Mouse (Mus musculus): Measurements from ENCODE around the gene Clip1. TPM values are rescaled to one million over a fixed set of nuclear protein-coding genes. Genes with fewer than 3 reads are reported as not detected.
"Not testable (repeated sequence)": the region's sequence is repeated elsewhere in the genome, so short reads cannot be mapped to it uniquely, and the experiment has no call there.

The Clip1 gene
- 45.4 and 46.6 TPM in 2 replicates for polyA plus RNA-seq (2015; fragmentation: Nextera tagmentation; extraction: Ambion mirVana)

- H3K4me3 ChIP-seq: peak within 1 kb of the TSS; percentile 93
- peak within 1 kb of the TSS; percentile 79 for H3K4me2 ChIP-seq
- H3K27ac ChIP-seq: peak within 1 kb of the TSS; percentile 90
- no peaks in the 10 kb centered on the region for H3K9me3 ChIP-seq
- peaks cover 28% of the 10 kb centered on the region for H3K4me1 ChIP-seq
- under 1% methylated on average over 53 of the region's 64 CpGs for WGBS
- no peaks in the 10 kb centered on the region for H3K36me3 ChIP-seq
- 0 out of 2 replicates have a peak, but pooled peaks have one; percentile 20 for ATAC-seq (ENCODE audit: insufficient number of reproducible peaks, low FRiP score, low TSS enrichment, low read depth)
- no peaks in the 10 kb centered on the region for H3K27me3 ChIP-seq
- H3K9ac ChIP-seq: peak within 1 kb of the TSS; percentile 93
Measured at GRCm38 (mm10) chr5:123684221-123685144, at the start of gene Clip1. TSS of gene Clip1 (minus strand) at chr5:123684618.

DNA sequence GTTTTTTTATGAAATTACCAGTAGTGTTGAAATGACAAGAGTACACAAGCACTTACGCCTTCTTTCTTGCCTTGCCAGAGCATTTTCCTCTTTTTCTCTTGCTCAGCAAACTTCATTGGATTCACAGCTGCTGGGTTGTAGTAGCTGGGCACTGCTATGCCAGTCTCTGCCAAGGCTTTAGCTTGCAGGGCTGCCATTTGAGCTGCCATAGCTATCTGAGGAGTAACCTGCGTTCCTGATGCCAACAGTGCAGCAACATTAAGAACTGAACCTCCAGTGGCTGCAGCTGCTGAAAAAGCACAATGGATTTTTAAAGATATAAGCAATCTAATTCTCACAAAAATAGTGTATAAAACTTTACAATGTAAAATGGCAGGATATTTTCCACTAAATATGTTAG lies 46.6 kb upstream of the Clip1 start:
- Histone ChIP-seq H3K9me3 (no peaks in the 10 kb centered on the region), H3K4me3 (no peak overlapping the region), H3K4me2 (no peak overlapping the region), H3K27me3 (no peaks in the 10 kb centered on the region), H3K9ac (no peak overlapping the region), H3K36me3 (peaks cover 72% of the 10 kb centered on the region), H3K27ac (no peak overlapping the region), H3K4me1 (no peaks in the 10 kb centered on the region)
- no peak for ATAC-seq (ENCODE audit: insufficient number of reproducible peaks, low FRiP score, low TSS enrichment, low read depth)
- 95% methylated on average over 2 of the region's 2 CpGs for WGBS

- not testable (repeated sequence) for H3K4me2 ChIP-seq; H3K27ac ChIP-seq; H3K9ac ChIP-seq; ATAC-seq (ENCODE audit: insufficient number of reproducible peaks, low FRiP score, low TSS enrichment, low read depth); H3K9me3 ChIP-seq; H3K4me3 ChIP-seq; H3K4me1 ChIP-seq; H3K27me3 ChIP-seq
- WGBS: 89% methylated on average over 7 of the region's 7 CpGs
- H3K36me3 ChIP-seq: peaks cover 17% of the 10 kb centered on the region
Measured at GRCm38 (mm10) chr5:123723816-123724215, 39.4 kb upstream of the Clip1 start.

- under 1% methylated on average over 83 of the region's 83 CpGs for WGBS
- Histone ChIP-seq H3K9ac (peak within 1 kb of the TSS; percentile 70), H3K27me3 (no peaks in the 10 kb centered on the region), H3K4me2 (peak within 1 kb of the TSS; percentile 55), H3K27ac (peak within 1 kb of the TSS; percentile 89), H3K4me3 (peak within 1 kb of the TSS; percentile 80), H3K36me3 (peaks cover 16% of the 10 kb centered on the region), H3K4me1 (peaks cover 16% of the 10 kb centered on the region), H3K9me3 (no peaks in the 10 kb centered on the region)
- ATAC-seq (ENCODE audit: insufficient number of reproducible peaks, low FRiP score, low TSS enrichment, low read depth): peak; percentile 98
Measured at GRCm38 (mm10) chr5:123720328-123721311, 36.2 kb upstream of the Clip1 start, which contains the start of gene Zcchc8. TSS of gene Zcchc8 (minus strand) at chr5:123721100.

DNA sequence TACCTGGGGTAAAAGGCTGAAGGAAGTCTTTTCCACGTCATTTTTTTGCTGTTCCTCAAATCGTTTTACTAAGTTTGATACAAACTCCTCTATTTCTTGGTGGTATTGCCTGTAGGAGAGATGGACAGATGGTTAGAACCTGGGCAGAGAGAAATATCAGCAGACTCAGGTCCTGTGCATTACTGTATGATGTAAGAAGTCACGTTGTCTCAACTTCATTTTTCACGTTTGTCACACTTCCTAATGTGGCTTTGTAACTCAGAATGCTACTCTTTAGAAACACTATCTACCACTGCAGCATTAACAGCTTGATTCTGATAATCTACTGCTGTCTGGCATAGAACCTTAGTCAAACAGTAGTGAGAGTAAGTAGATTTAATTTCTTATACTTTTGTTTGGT lies 30.2 kb upstream of the Clip1 start:
- WGBS: 85% methylated on average over 4 of the region's 4 CpGs
- peaks cover 71% of the 10 kb centered on the region for H3K36me3 ChIP-seq
- peaks cover 16% of the 10 kb centered on the region for H3K4me1 ChIP-seq
- H3K27ac ChIP-seq: no peak overlapping the region
- no peaks in the 10 kb centered on the region for H3K27me3 ChIP-seq
- no peak overlapping the region for H3K4me2 ChIP-seq
- H3K4me3 ChIP-seq: no peak overlapping the region
- no peaks in the 10 kb centered on the region for H3K9me3 ChIP-seq
- H3K9ac ChIP-seq: no peak overlapping the region
- ATAC-seq (ENCODE audit: insufficient number of reproducible peaks, low FRiP score, low TSS enrichment, low read depth): no peak

- WGBS: 90% methylated on average over 6 of the region's 6 CpGs
- Histone ChIP-seq H3K36me3 (peaks cover 79% of the 10 kb centered on the region), H3K4me3 (no peak overlapping the region), H3K4me2 (no peak overlapping the region), H3K9me3 (no peaks in the 10 kb centered on the region), H3K27ac (no peak overlapping the region), H3K9ac (no peak overlapping the region), H3K27me3 (no peaks in the 10 kb centered on the region), H3K4me1 (peaks cover 11% of the 10 kb centered on the region)
- no peak for ATAC-seq (ENCODE audit: insufficient number of reproducible peaks, low FRiP score, low TSS enrichment, low read depth)
Measured at GRCm38 (mm10) chr5:123713782-123714181, 29.4 kb upstream of the Clip1 start.

DNA sequence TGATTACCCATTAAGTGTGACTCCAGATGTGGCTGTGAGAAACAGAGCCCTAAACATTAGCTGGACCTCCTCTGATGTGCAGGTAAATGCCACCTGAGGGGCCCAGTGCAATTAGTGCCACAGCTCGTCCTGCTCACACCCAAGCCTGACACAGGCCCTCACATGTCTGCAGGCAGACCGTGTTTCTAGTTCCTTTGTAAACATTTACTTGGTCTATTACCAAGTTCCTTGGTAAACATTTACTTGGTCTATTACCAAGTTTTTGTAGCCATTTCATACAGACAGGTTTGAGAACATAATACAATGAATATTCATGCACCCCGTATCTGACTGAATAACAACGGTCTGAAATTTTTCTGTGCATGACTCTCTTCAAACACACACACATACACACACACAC lies 25.2 kb upstream of the Clip1 start:
- no peak overlapping the region for H3K27ac ChIP-seq
- no peak overlapping the region for H3K4me2 ChIP-seq
- no peak overlapping the region for H3K4me3 ChIP-seq
- no peak for ATAC-seq (ENCODE audit: insufficient number of reproducible peaks, low FRiP score, low TSS enrichment, low read depth)
- no peaks in the 10 kb centered on the region for H3K9me3 ChIP-seq
- H3K4me1 ChIP-seq: no peaks in the 10 kb centered on the region
- no peaks in the 10 kb centered on the region for H3K27me3 ChIP-seq
- peaks cover 92% of the 10 kb centered on the region for H3K36me3 ChIP-seq
- WGBS: 71% methylated on average over 4 of the region's 4 CpGs
- no peak overlapping the region for H3K9ac ChIP-seq

GRCm38 (mm10) chr5:123708598-123708997 lies 24.2 kb upstream of the Clip1 start:
- Histone ChIP-seq H3K27ac (no peak overlapping the region), H3K4me3 (no peak overlapping the region), H3K4me1 (no peaks in the 10 kb centered on the region), H3K4me2 (no peak overlapping the region), H3K9ac (no peak overlapping the region), H3K27me3 (no peaks in the 10 kb centered on the region), H3K9me3 (no peaks in the 10 kb centered on the region), H3K36me3 (peaks cover 90% of the 10 kb centered on the region)
- 89% methylated on average over 12 of the region's 12 CpGs for WGBS
- ATAC-seq (ENCODE audit: insufficient number of reproducible peaks, low FRiP score, low TSS enrichment, low read depth): no peak

DNA sequence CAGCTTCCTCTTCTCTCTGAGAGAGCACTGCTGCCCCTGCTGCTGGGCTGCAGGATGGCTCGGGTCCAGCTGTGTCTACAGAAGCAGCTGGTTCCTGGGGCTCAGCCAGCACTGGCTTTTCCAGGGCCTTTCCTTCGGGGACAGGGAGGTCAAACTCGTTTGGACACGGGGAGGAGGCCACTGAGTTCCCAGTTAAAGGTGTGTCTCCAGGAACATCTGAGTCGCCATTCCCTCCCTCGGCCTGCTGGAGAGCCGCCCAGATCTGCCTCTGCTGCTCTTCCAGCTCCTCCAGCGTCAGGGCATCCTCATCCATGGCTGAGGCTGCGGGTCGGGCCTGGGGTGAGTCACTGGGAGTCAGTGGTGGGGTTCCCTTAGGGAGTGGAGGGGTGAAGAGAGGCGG lies 16.2 kb upstream of the Clip1 start:
- Histone ChIP-seq H3K4me2 (no peak overlapping the region), H3K4me3 (no peak overlapping the region), H3K9ac (no peak overlapping the region), H3K27ac (no peak overlapping the region), H3K27me3 (no peaks in the 10 kb centered on the region), H3K36me3 (peaks cover 67% of the 10 kb centered on the region), H3K9me3 (no peaks in the 10 kb centered on the region), H3K4me1 (peaks cover 5% of the 10 kb centered on the region; the same call in 1 of the 2 replicates)
- WGBS: 64% methylated on average over 11 of the region's 11 CpGs
- no peak for ATAC-seq (ENCODE audit: insufficient number of reproducible peaks, low FRiP score, low TSS enrichment, low read depth)

DNA sequence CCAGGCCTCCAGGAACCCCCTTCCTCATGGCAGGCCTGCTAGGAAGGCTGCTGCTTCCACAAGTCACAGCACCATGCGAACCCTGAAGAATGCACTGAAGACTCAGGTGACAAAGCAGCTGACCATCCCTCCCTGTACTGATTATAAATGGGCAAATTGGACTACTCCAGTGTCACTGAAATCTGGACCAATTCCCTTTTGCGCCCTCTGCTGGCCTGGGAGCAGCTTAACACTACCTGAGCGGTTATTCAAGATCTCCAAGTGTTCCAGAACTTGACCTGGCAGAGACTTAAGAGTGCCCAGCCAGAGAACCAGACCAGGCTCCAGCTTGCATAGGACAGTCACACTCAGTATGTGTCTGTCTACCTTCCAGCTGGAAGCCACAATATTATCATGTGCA lies 14.8 kb upstream of the Clip1 start:
- no peak overlapping the region for H3K4me2 ChIP-seq
- H3K4me1 ChIP-seq: peaks cover 12% of the 10 kb centered on the region
- H3K9ac ChIP-seq: no peak overlapping the region
- H3K36me3 ChIP-seq: peaks cover 55% of the 10 kb centered on the region
- no peak overlapping the region for H3K27ac ChIP-seq
- ATAC-seq (ENCODE audit: insufficient number of reproducible peaks, low FRiP score, low TSS enrichment, low read depth): no peak
- H3K4me3 ChIP-seq: no peak overlapping the region
- H3K27me3 ChIP-seq: no peaks in the 10 kb centered on the region
- 23% methylated on average over 3 of the region's 3 CpGs for WGBS
- H3K9me3 ChIP-seq: no peaks in the 10 kb centered on the region

GRCm38 (mm10) chr5:123696961-123697360 lies 12.5 kb upstream of the Clip1 start:
- Histone ChIP-seq H3K9ac (no peak overlapping the region), H3K36me3 (peaks cover 33% of the 10 kb centered on the region), H3K4me1 (peaks cover 12% of the 10 kb centered on the region), H3K9me3 (no peaks in the 10 kb centered on the region), H3K27me3 (no peaks in the 10 kb centered on the region), H3K27ac (no peak overlapping the region), H3K4me3 (no peak overlapping the region), H3K4me2 (no peak overlapping the region)
- 75% methylated on average over 4 of the region's 4 CpGs for WGBS
- ATAC-seq (ENCODE audit: insufficient number of reproducible peaks, low FRiP score, low TSS enrichment, low read depth): no peak
